Mouse (Mus musculus): ENCODE measurements at regions not wholly inside any gene's neighbourhood (a gene's known extent, or its start where the extent isn't known, plus 50 kb on each side); places are given as distances from the start of the nearest gene placed in this dataset.

DNA sequence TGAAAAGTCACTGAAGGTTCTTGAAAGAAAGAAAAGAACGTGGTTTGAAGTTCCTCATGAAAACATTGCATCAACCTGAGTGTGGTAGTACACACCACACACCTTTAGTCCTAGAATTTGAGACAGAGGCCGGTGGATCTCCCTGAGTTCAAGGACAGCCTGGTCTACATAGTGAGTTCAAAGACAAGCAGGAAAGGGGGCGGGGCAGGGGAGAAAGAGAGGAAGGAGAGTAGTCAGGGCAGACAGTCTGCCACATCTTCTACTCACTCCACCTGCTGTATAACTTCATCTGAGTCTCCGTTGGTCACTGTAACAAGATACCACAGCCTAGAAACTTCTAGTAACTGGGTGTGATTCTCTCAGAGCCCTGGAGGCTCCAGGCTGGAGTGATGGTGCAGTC, 190.2 kb upstream of the Sdk2 start:
- Histone ChIP-seq H3K36me3 (no peaks in the 10 kb centered on the region), H3K27me3 (no peaks in the 10 kb centered on the region), H3K9ac (no peak overlapping the region), H3K27ac (replicated peaks) (no peak overlapping the region), H3K9me3 (replicated peaks) (no peaks in the 10 kb centered on the region), H3K4me1 (peaks cover 7% of the 10 kb centered on the region; the same call in 1 of the 2 replicates), H3K4me2 (replicated peaks) (no peak overlapping the region), H3K4me3 (replicated peaks) (no peak overlapping the region)
- WGBS, result 64% methylated on average over 4 of the region's 4 CpGs
- no peak for ATAC-seq (ENCODE audit: insufficient number of reproducible peaks, low FRiP score, low TSS enrichment, low read depth)

- Histone ChIP-seq H3K9me3 (replicated peaks) (no peaks in the 10 kb centered on the region), H3K27me3 (no peaks in the 10 kb centered on the region), H3K4me1 (peaks cover 7% of the 10 kb centered on the region; the same call in 1 of the 2 replicates), H3K36me3 (no peaks in the 10 kb centered on the region), H3K4me3 (replicated peaks) (no peak overlapping the region), H3K4me2 (replicated peaks) (no peak overlapping the region), H3K27ac (replicated peaks) (no peak overlapping the region), H3K9ac (no peak overlapping the region)
- WGBS, result 77% methylated on average over 1 of the region's 1 CpGs
- ATAC-seq (ENCODE audit: insufficient number of reproducible peaks, low FRiP score, low TSS enrichment, low read depth), result no peak
Observed at GRCm38 (mm10) chr11:114254344-114254743, 187.5 kb upstream of the Sdk2 start.

- Histone ChIP-seq H3K9me3 (replicated peaks) (no peaks in the 10 kb centered on the region), H3K4me3 (replicated peaks) (no peak overlapping the region), H3K27ac (replicated peaks) (no peak overlapping the region), H3K36me3 (no peaks in the 10 kb centered on the region), H3K27me3 (no peaks in the 10 kb centered on the region), H3K4me2 (replicated peaks) (no peak overlapping the region), H3K9ac (no peak overlapping the region), H3K4me1 (peaks cover 14% of the 10 kb centered on the region)
- WGBS, result 63% methylated on average over 7 of the region's 7 CpGs
- no peak for ATAC-seq (ENCODE audit: insufficient number of reproducible peaks, low FRiP score, low TSS enrichment, low read depth)
Observed at GRCm38 (mm10) chr11:114251614-114252013, 184.8 kb upstream of the Sdk2 start.

DNA sequence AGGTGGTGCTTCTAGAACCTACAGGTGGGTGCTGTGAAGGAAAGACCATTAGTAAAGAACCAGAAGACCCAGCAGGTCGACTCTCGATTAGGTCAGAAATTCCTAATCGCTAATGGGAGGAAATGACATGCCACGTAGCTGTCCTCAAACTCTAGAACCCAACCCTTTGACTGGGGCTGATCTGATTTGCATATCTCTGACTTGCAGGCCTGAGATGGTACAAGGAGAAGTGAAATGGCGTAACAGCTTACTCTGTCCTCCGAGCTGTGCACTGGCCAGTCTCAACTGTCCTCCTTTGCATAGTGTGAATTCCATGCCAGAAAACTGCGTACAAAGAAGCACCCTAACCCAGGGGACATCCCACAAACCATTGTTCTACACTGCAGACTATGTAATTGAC, 182.4 kb upstream of the Sdk2 start:
- Histone ChIP-seq H3K36me3 (no peaks in the 10 kb centered on the region), H3K27me3 (peaks cover 3% of the 10 kb centered on the region; the same call in 1 of the 2 replicates), H3K27ac (replicated peaks) (no peak overlapping the region), H3K4me2 (replicated peaks) (no peak overlapping the region), H3K9ac (no peak overlapping the region), H3K9me3 (replicated peaks) (no peaks in the 10 kb centered on the region), H3K4me3 (replicated peaks) (no peak overlapping the region), H3K4me1 (peaks cover 14% of the 10 kb centered on the region)
- 79% methylated on average over 7 of the region's 7 CpGs for WGBS
- ATAC-seq (ENCODE audit: insufficient number of reproducible peaks, low FRiP score, low TSS enrichment, low read depth), result no peak

DNA sequence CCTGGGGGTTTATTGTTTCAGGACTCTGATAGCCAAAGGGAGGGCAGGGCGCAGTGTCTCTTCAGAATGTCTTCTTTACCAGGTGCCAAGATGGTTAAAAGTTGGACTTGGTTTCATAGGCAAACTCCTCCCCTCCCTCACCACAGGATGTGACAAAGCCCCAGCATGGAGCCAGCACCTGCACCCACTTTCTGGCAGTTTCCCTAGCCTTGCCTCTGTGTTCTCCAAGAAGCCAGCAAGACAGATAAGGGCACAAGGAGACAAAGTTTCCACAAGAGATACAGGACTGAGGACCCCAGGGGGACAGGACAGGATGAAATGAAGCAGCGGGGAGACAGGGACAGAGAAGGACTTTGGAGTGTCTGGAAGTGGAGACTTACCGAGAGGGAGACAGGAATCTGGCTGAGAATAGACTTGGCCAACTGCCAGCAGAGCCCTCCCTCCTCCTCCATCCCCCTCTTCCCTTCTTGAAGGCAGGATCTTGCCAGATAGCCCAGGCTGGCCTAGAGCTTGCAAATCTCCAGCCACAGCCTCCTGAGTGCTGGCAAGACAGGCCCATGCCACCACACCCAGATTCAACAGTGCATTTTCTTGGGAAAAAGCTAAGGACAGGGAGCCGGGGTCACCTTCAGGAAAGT, 181.5 kb upstream of the Sdk2 start:
- no peaks in the 10 kb centered on the region for H3K36me3 ChIP-seq
- no peak overlapping the region for H3K4me3 ChIP-seq (replicated peaks)
- peaks cover 13% of the 10 kb centered on the region for H3K4me1 ChIP-seq
- no peak overlapping the region for H3K4me2 ChIP-seq (replicated peaks)
- no peak overlapping the region for H3K27ac ChIP-seq (replicated peaks)
- H3K9ac ChIP-seq, result no peak overlapping the region
- WGBS, result 61% methylated on average over 4 of the region's 4 CpGs
- no peaks in the 10 kb centered on the region for H3K9me3 ChIP-seq (replicated peaks)
- H3K27me3 ChIP-seq, result peaks cover 3% of the 10 kb centered on the region; the same call in 1 of the 2 replicates
- ATAC-seq (ENCODE audit: insufficient number of reproducible peaks, low FRiP score, low TSS enrichment, low read depth), result no peak

DNA sequence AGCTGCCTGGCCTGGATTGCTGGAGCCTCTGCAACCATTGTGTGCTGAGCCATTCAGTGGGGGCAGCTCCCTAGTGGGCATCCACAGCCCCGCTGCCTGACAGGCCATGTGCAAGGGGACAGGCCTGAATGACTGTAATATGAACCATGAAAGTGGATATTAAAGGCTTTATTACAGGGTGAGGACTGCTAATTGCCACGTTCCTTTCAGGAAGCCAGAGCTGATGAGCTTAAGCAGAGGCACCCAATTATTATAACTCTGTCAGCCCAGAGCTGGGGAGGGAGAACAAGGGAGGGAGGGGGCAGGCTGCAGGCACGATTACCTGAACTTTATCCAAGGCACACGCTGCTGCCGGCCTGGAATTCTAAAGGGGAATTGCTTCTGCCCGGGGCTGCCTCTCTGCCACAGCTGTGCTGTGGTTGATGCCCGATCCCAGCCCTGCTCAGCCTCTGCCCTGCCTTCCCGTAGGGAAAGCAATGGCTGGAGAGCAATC, 172.5 kb upstream of the Sdk2 start:
- Histone ChIP-seq H3K27ac (replicated peaks) (no peak overlapping the region), H3K4me1 (peaks cover 14% of the 10 kb centered on the region), H3K36me3 (no peaks in the 10 kb centered on the region), H3K4me3 (replicated peaks) (no peak overlapping the region), H3K9me3 (replicated peaks) (no peaks in the 10 kb centered on the region), H3K4me2 (replicated peaks) (no peak overlapping the region), H3K9ac (no peak overlapping the region), H3K27me3 (no peaks in the 10 kb centered on the region)
- peak; percentile 78 for ATAC-seq (ENCODE audit: insufficient number of reproducible peaks, low FRiP score, low TSS enrichment, low read depth)
- 8% methylated on average over 8 of the region's 8 CpGs for WGBS

- Histone ChIP-seq H3K4me2 (replicated peaks) (no peak overlapping the region), H3K27ac (replicated peaks) (no peak overlapping the region), H3K36me3 (no peaks in the 10 kb centered on the region), H3K27me3 (no peaks in the 10 kb centered on the region), H3K9ac (no peak overlapping the region), H3K4me3 (replicated peaks) (no peak overlapping the region), H3K4me1 (peaks cover 14% of the 10 kb centered on the region), H3K9me3 (replicated peaks) (no peaks in the 10 kb centered on the region)
- ATAC-seq (ENCODE audit: insufficient number of reproducible peaks, low FRiP score, low TSS enrichment, low read depth), result 0 out of 2 replicates have a peak, but pooled peaks have one; percentile 26
- WGBS, result 52% methylated on average over 5 of the region's 5 CpGs
Observed at GRCm38 (mm10) chr11:114238801-114239200, 172.0 kb upstream of the Sdk2 start.

GRCm38 (mm10) chr11:114238316-114238715, 171.5 kb upstream of the Sdk2 start:
- WGBS, result 70% methylated on average over 8 of the region's 8 CpGs
- Histone ChIP-seq H3K4me3 (replicated peaks) (no peak overlapping the region), H3K27ac (replicated peaks) (no peak overlapping the region), H3K27me3 (no peaks in the 10 kb centered on the region), H3K36me3 (no peaks in the 10 kb centered on the region), H3K9ac (no peak overlapping the region), H3K9me3 (replicated peaks) (no peaks in the 10 kb centered on the region), H3K4me1 (peaks cover 14% of the 10 kb centered on the region), H3K4me2 (replicated peaks) (no peak overlapping the region)
- no peak for ATAC-seq (ENCODE audit: insufficient number of reproducible peaks, low FRiP score, low TSS enrichment, low read depth)

DNA sequence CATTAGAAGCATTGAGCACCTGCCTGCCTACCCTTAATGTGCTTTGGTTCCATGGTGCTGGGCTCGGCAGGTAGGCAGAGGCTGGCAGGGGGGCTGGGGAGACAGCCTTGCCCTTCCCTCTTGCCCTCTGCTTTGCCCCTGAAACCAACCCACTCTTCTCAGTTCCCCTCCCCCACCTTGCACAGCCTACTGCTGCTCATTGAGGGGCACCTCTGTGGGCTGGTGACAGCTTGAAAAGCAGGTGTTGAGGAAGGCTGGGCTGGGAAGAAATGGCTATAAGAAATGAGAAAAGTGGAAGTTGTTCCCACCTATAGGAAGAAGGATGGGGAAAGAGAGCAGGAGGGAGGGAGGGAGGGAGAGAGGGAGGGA, 167.7 kb upstream of the Sdk2 start:
- 33% methylated on average over 1 of the region's 1 CpGs for WGBS

GRCm38 (mm10) chr11:114233636-114234541, 167.0 kb upstream of the Sdk2 start:
- no peak overlapping the region for H3K4me2 ChIP-seq (replicated peaks)
- H3K27me3 ChIP-seq, result no peaks in the 10 kb centered on the region
- no peaks in the 10 kb centered on the region for H3K9me3 ChIP-seq (replicated peaks)
- H3K4me3 ChIP-seq (replicated peaks), result no peak overlapping the region
- no peak overlapping the region for H3K9ac ChIP-seq
- ATAC-seq (ENCODE audit: insufficient number of reproducible peaks, low FRiP score, low TSS enrichment, low read depth), result no peak
- no peak overlapping the region for H3K27ac ChIP-seq (replicated peaks)
- whole genome bisulfite sequencing, result 75% methylated on average over 19 of the region's 19 CpGs
- H3K36me3 ChIP-seq, result no peaks in the 10 kb centered on the region
- H3K4me1 ChIP-seq, result peaks cover 12% of the 10 kb centered on the region

More for the DNA sequence above, 167.7 kb upstream of the Sdk2 start:
- no peak for ATAC-seq (ENCODE audit: insufficient number of reproducible peaks, low FRiP score, low TSS enrichment, low read depth)
- Histone ChIP-seq H3K4me3 (replicated peaks) (no peak overlapping the region), H3K9me3 (replicated peaks) (no peaks in the 10 kb centered on the region), H3K27ac (replicated peaks) (no peak overlapping the region), H3K27me3 (no peaks in the 10 kb centered on the region), H3K4me1 (peaks cover 18% of the 10 kb centered on the region), H3K4me2 (replicated peaks) (no peak overlapping the region), H3K9ac (no peak overlapping the region), H3K36me3 (no peaks in the 10 kb centered on the region)

DNA sequence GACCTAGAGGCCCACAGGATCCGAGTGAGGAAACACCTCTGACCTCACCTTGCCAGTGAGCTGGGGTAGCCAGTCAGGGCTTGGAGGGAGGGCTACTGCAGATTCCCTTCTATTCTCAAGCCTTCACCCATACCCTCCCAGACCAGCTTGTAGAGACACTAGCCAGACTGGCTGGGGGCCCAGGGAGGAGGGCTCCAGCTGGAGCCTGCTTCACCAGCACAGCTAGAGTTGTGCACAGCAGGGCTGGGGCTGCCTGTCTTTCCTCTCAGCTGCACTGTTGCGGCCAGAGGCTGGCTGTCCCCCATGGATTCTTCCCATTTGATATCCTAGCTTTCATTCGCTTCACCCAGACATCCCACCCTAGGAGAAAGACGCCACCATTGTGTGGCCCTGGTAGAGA, 165.0 kb upstream of the Sdk2 start:
- Histone ChIP-seq H3K4me1 (peaks cover 9% of the 10 kb centered on the region; the same call in 1 of the 2 replicates), H3K4me2 (replicated peaks) (no peak overlapping the region), H3K27me3 (no peaks in the 10 kb centered on the region), H3K9ac (no peak overlapping the region), H3K27ac (replicated peaks) (no peak overlapping the region), H3K36me3 (no peaks in the 10 kb centered on the region), H3K4me3 (replicated peaks) (no peak overlapping the region), H3K9me3 (replicated peaks) (no peaks in the 10 kb centered on the region)
- ATAC-seq (ENCODE audit: insufficient number of reproducible peaks, low FRiP score, low TSS enrichment, low read depth), result no peak
- 75% methylated on average over 4 of the region's 4 CpGs for WGBS

All from embryonic facial prominence, embryonic 15.5 days (tissue).